Mouse (Mus musculus) kidney, embryonic 14.5 days (tissue): ENCODE data around the gene Gm21970. TPM values are rescaled to one million over a fixed set of nuclear protein-coding genes. Genes with fewer than 3 reads are reported as not detected.

Source experiments
- ATAC-seq: fragments of 200-750 bp; cut with Nextera tagmentation; 2 replicates; pipeline ENCODE4 v1.8.0; 2017; ENCODE audit warnings: moderate number of reproducible peaks, mild to moderate bottlenecking, moderate TSS enrichment, moderate library complexity; ENCODE audit not compliant: low FRiP score, low TSS enrichment
- H3K27ac ChIP-seq: fragments of 300-500 bp; sonication (generic); 2 replicates; pipeline ENCODE4 v1.5.1; 2014; ENCODE audit warnings: low read depth, mild to moderate bottlenecking, low read length, moderate library complexity, mixed read lengths
- H3K27me3 ChIP-seq: fragments of 300-500 bp; sonication (generic); 2 replicates; pipeline ENCODE4 v1.6.1; 2014; ENCODE audit warnings: mild to moderate bottlenecking, low read length; ENCODE audit not compliant: control insufficient read depth, insufficient read depth
- H3K36me3 ChIP-seq: fragments of 300-500 bp; sonication (generic); 2 replicates; pipeline ENCODE4 v1.6.1; 2014; ENCODE audit warnings: low read length, mixed read lengths; ENCODE audit not compliant: control insufficient read depth, insufficient read depth
- H3K4me1 ChIP-seq: fragments of 300-500 bp; sonication (generic); 2 replicates; pipeline ENCODE4 v1.6.1; 2014; ENCODE audit warnings: low read length, mixed read lengths; ENCODE audit not compliant: control insufficient read depth, insufficient read depth
- H3K4me2 ChIP-seq: fragments of 300-500 bp; sonication (generic); replicated peaks from 2 replicates; pipeline ENCODE4 v1.6.1; 2014; ENCODE audit warnings: low read depth, mild to moderate bottlenecking, low read length
- H3K4me3 ChIP-seq: fragments of 300-500 bp; sonication (generic); 2 replicates; pipeline ENCODE4 v1.5.1; 2014; ENCODE audit warnings: mild to moderate bottlenecking, low read length
- H3K9ac ChIP-seq: fragments of 300-500 bp; sonication (generic); 2 replicates; pipeline ENCODE4 v1.6.1; 2014; ENCODE audit warnings: low read depth, mild to moderate bottlenecking, low read length, moderate library complexity
- H3K9me3 ChIP-seq: fragments of 300-500 bp; sonication (generic); 2 replicates; pipeline ENCODE4 v1.6.1; 2016; ENCODE audit warnings: low read length; ENCODE audit not compliant: control insufficient read depth
- WGBS: fragments of 180-500 bp; shearing (Covaris S2); extraction: QIAGEN DNeasy Blood & Tissue Kit; methylation state at CpG from one replicate; pipeline ENCODE4 v1.1.7; 2014; 5-methylcytosine and 5-hydroxymethylcytosine counted together
- polyA plus RNA-seq: library from polyadenylated mRNA; unstranded; fragments of >200 nt; fragmentation: Nextera tagmentation; extraction: Ambion mirVana; gene quantifications from 2 replicates; pipeline ENCODE4 v1.2.1, GENCODE M21; 2014

Gene Gm21970
- polyA plus RNA-seq, 1 experiment from 2014 or later, result not detected

- ATAC-seq, result no peak
- H3K27ac ChIP-seq, result no peak overlapping the region; the same call in 1 of the 2 replicates
- H3K27me3 ChIP-seq, result no peaks in the 10 kb centered on the region
- H3K36me3 ChIP-seq, result no peaks in the 10 kb centered on the region
- WGBS, result 41% methylated on average over 11 of the region's 11 CpGs
- no peak overlapping the region; the same call in 1 of the 2 replicates for H3K4me2 ChIP-seq
- H3K4me3 ChIP-seq, result no peak overlapping the region
- H3K9ac ChIP-seq, result no peak overlapping the region
- H3K4me1 ChIP-seq, result peaks cover 5% of the 10 kb centered on the region; the same call in 1 of the 2 replicates
- H3K9me3 ChIP-seq, result no peaks in the 10 kb centered on the region
These were observed 69.6 kb downstream of the Gm21970 start for GRCm38 (mm10) chr16:91461066-91461638.

DNA sequence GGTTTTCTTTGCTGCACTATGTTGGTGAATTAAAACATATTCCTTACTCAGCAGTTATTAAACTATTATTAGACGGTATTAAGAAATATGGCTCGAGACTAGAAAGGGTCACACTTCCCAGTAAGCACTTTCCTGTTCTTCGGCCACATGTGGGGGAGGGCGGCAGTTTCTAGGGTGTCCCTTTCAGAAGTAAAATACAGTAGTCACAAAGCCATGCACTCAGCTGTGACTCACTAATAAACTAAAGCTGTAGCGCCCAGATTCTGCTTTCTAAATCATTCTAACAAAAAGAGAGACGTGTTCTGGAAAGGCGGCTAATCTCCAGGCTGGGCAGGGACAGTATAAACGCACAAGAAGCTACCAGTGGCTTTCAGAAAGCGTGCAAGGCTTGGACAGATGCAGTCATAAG is 70.3 kb downstream of the Gm21970 start:
- 21% methylated on average over 9 of the region's 9 CpGs for WGBS
- peaks cover 5% of the 10 kb centered on the region; the same call in 1 of the 2 replicates for H3K4me1 ChIP-seq
- H3K9me3 ChIP-seq, result no peaks in the 10 kb centered on the region
- no peaks in the 10 kb centered on the region for H3K36me3 ChIP-seq
- no peak overlapping the region for H3K4me2 ChIP-seq
- ATAC-seq, result no peak
- no peaks in the 10 kb centered on the region for H3K27me3 ChIP-seq
- peak overlapping the region; percentile 47; the same call in 1 of the 2 replicates for H3K27ac ChIP-seq
- no peak overlapping the region; the same call in 1 of the 2 replicates for H3K9ac ChIP-seq
- no peak overlapping the region for H3K4me3 ChIP-seq

DNA sequence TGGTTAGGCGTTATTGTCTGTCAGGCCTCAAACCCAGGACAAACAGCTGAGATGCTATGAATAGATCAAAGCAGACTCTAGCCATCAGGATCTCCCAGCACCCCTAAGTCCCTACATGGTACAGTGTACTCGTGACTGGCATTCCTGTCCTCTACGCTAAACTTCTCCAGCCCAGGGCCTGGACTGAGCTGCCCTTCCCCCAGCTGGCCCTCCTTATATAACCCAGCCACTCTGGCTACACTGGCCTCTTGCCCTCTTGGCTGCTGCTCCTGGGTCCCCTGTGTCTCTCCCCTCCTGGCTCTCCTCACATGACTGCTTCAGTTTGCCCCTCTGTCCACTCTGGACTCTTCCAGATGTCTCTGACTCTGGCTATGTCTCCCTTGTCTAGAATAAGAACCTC is 71.1 kb downstream of the Gm21970 start:
- Histone ChIP-seq H3K4me3 (no peak overlapping the region), H3K4me2 (no peak overlapping the region), H3K36me3 (no peaks in the 10 kb centered on the region), H3K27me3 (no peaks in the 10 kb centered on the region), H3K9me3 (no peaks in the 10 kb centered on the region), H3K9ac (no peak overlapping the region), H3K4me1 (peaks cover 5% of the 10 kb centered on the region; the same call in 1 of the 2 replicates), H3K27ac (no peak overlapping the region)
- no peak for ATAC-seq
- 72% methylated on average over 3 of the region's 3 CpGs for WGBS

- Histone ChIP-seq H3K27ac (no peak overlapping the region), H3K36me3 (no peaks in the 10 kb centered on the region), H3K27me3 (no peaks in the 10 kb centered on the region), H3K4me1 (peaks cover 5% of the 10 kb centered on the region; the same call in 1 of the 2 replicates), H3K9me3 (peaks cover 4% of the 10 kb centered on the region; the same call in 1 of the 2 replicates), H3K4me2 (no peak overlapping the region), H3K4me3 (no peak overlapping the region), H3K9ac (no peak overlapping the region)
- 78% methylated on average over 2 of the region's 2 CpGs for WGBS
- ATAC-seq, result no peak
These were observed 71.9 kb downstream of the Gm21970 start for GRCm38 (mm10) chr16:91463400-91463799.

- Histone ChIP-seq H3K36me3 (no peaks in the 10 kb centered on the region), H3K9me3 (peaks cover 5% of the 10 kb centered on the region; the same call in 1 of the 2 replicates), H3K27me3 (no peaks in the 10 kb centered on the region), H3K4me1 (peaks cover 5% of the 10 kb centered on the region; the same call in 1 of the 2 replicates), H3K27ac (no peak overlapping the region), H3K4me2 (peak overlapping the region; percentile 93), H3K9ac (peak overlapping the region; percentile 58; the same call in 1 of the 2 replicates), H3K4me3 (peak overlapping the region; percentile 64)
- no peak for ATAC-seq
- 80% methylated on average over 4 of the region's 4 CpGs for WGBS
These were observed 72.4 kb downstream of the Gm21970 start for GRCm38 (mm10) chr16:91463836-91464400.

DNA sequence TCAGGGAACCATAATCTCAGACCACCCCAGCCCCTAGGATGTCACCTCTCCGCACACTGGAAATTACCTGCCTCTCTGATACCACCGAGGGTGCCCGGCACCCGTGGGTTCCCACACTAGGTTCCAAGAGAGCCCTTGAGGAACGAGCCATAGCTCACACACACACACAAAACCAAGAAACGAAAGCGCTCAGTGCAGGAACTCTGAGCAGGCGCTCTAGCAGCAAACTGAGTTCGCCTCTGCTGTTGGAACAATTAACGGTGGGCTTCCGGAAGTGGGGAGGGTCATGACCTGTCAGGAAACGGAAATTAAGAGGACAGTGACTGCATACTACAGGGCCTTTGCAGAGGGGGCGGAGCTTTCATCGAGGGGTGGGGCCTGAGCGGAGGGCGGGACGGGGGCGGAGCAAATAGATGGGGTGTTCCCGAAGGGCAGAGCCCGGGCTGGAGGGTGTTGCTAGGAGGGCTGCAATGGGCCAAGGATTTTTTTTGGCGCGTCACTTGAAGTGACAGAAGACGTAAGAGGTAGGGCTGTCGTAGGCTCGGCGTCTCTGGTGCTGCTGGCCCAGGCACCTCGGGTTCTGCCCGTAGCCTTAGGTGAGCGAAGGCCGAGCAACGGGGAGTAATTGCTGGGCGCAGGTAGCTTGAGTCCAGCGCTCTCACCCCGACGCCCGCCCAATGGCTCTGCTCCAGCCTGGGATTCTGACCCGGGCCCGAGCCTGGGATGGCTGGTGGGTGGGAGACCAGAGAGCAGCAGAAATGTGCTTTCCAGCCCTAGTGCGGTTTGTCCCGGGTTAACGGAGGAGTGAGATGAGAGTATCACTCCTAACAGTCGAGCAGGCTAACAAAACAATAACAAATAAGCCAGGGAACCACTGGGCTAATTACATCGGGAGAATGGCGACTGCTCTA is 73.3 kb downstream of the Gm21970 start:
- no peaks in the 10 kb centered on the region for H3K36me3 ChIP-seq
- H3K9me3 ChIP-seq, result peaks cover 5% of the 10 kb centered on the region; the same call in 1 of the 2 replicates
- peak; percentile 98 for ATAC-seq
- H3K4me1 ChIP-seq, result peaks cover 5% of the 10 kb centered on the region; the same call in 1 of the 2 replicates
- WGBS, result 2% methylated on average over 44 of the region's 44 CpGs
- peak overlapping the region; percentile 93 for H3K4me2 ChIP-seq
- no peaks in the 10 kb centered on the region for H3K27me3 ChIP-seq
- H3K4me3 ChIP-seq, result peak overlapping the region; percentile 64
- H3K9ac ChIP-seq, result peak overlapping the region; percentile 63
- H3K27ac ChIP-seq, result peak overlapping the region; percentile 81; the same call in 1 of the 2 replicates

- no peak for ATAC-seq
- H3K4me3 ChIP-seq, result peak overlapping the region; percentile 64
- 50% methylated on average over 13 of the region's 13 CpGs for WGBS
- H3K4me1 ChIP-seq, result peaks cover 5% of the 10 kb centered on the region; the same call in 1 of the 2 replicates
- peak overlapping the region; percentile 93 for H3K4me2 ChIP-seq
- peak overlapping the region; percentile 63; the same call in 1 of the 2 replicates for H3K9ac ChIP-seq
- H3K27me3 ChIP-seq, result no peaks in the 10 kb centered on the region
- H3K27ac ChIP-seq, result no peak overlapping the region; the same call in 1 of the 2 replicates
- H3K9me3 ChIP-seq, result peaks cover 5% of the 10 kb centered on the region; the same call in 1 of the 2 replicates
- no peaks in the 10 kb centered on the region for H3K36me3 ChIP-seq
These were observed 74.2 kb downstream of the Gm21970 start for GRCm38 (mm10) chr16:91465505-91466240.

- H3K27ac ChIP-seq, result no peak overlapping the region
- peak overlapping the region; percentile 93; the same call in 1 of the 2 replicates for H3K4me2 ChIP-seq
- WGBS, result 54% methylated on average over 6 of the region's 6 CpGs
These were observed 75.0 kb downstream of the Gm21970 start for GRCm38 (mm10) chr16:91466566-91466965.

More at GRCm38 (mm10) chr16:91466566-91466965, 75.0 kb downstream of the Gm21970 start:
- Histone ChIP-seq H3K4me3 (no peak overlapping the region), H3K36me3 (no peaks in the 10 kb centered on the region), H3K9me3 (peaks cover 5% of the 10 kb centered on the region; the same call in 1 of the 2 replicates), H3K4me1 (peaks cover 5% of the 10 kb centered on the region; the same call in 1 of the 2 replicates), H3K27me3 (no peaks in the 10 kb centered on the region), H3K9ac (no peak overlapping the region)
- no peak for ATAC-seq
